In genomic region chr14:16364878-16365337, GRCm38 (mm10) we compare ENCODE assay signal across 8 mouse cellular contexts. TPM values are rescaled to one million over a fixed set of nuclear protein-coding genes. Genes with fewer than 3 reads are reported as not detected.
A peak's percentile ranks its signal among the peaks of the same experiment; 100 is the strongest.
DNase-seq lines count a peak whose midpoint lies in the region; ATAC-seq and TF ChIP-seq lines count a peak whose summit lies in the region.

TSS of gene Top2b (plus strand) at chr14:16365179.

- peak within 1 kb of the TSS; percentile 99 for H3K9ac ChIP-seq in forebrain, embryonic 16.5 days (replicated peaks; ENCODE audit: low read depth, low read length)
- peak within 1 kb of the TSS; percentile 95 for H3K9ac ChIP-seq in lung, embryonic 14.5 days

- H3K27me3 ChIP-seq in G1E (ENCODE audit: insufficient read depth, low read length): no peaks in the 10 kb centered on the region
- no peaks in the 10 kb centered on the region for H3K27me3 ChIP-seq in forebrain, embryonic 16.5 days (replicated peaks; ENCODE audit: control insufficient read depth, insufficient read depth, low read length)
- no peaks in the 10 kb centered on the region for H3K27me3 ChIP-seq in lung, embryonic 14.5 days (ENCODE audit: insufficient read depth, low read length)
- no peaks in the 10 kb centered on the region for H3K27me3 ChIP-seq in thymus, adult 2 months (ENCODE audit: control insufficient read depth, insufficient read depth, low read length)

- no peak for TF ChIP-seq CTCF in G1E (IDR thresholded peaks at IDR 0.05; ENCODE audit: low read depth, low read length)
- TF ChIP-seq CTCF in layer of hippocampus, adult 2 months (conservative IDR thresholded peaks at IDR 0.05): no peak
- TF ChIP-seq CTCF in lung, embryonic 14.5 days (IDR thresholded peaks at IDR 0.05; ENCODE audit: low read depth): no peak
- TF ChIP-seq CTCF in olfactory bulb, adult 2 months (IDR thresholded peaks at IDR 0.05; ENCODE audit: insufficient read depth, low read depth, low read length): no peak
- TF ChIP-seq CTCF in thymus, adult 2 months (IDR thresholded peaks at IDR 0.05; ENCODE audit: borderline replicate concordance, control insufficient read depth, extremely low read depth, insufficient read depth, low read length, poor library complexity): 0 out of 2 replicates have a peak, but pooled peaks have one; percentile 4

- intact Hi-C loops in heart, postnatal 36 days (cut with DNase I): loop anchor here (1.0 to 5.0 kb wide), 2 partner anchors 49 to 88 kb away; no protein-coding TSS in a partner anchor

- peak within 1 kb of the TSS; percentile 99 for H3K27ac ChIP-seq in forebrain, embryonic 16.5 days (ENCODE audit: low read length)
- peak within 1 kb of the TSS; percentile 100 for H3K27ac ChIP-seq in layer of hippocampus, adult 2 months
- peak within 1 kb of the TSS; percentile 98 for H3K27ac ChIP-seq in lung, embryonic 14.5 days (ENCODE audit: low read depth)
- peak within 1 kb of the TSS; percentile 99 for H3K27ac ChIP-seq in olfactory bulb, adult 2 months (ENCODE audit: insufficient read depth, low read depth, low read length)
- H3K27ac ChIP-seq in thymus, adult 2 months (ENCODE audit: control insufficient read depth, insufficient read depth, low read length): peak within 1 kb of the TSS; percentile 90

- under 1% methylated on average over 32 of the region's 32 CpGs for WGBS in forebrain, embryonic 16.5 days
- WGBS in lung, embryonic 14.5 days: under 1% methylated on average over 32 of the region's 32 CpGs
- under 1% methylated on average over 32 of the region's 32 CpGs for WGBS in olfactory bulb, adult 2 months
- under 1% methylated on average over 32 of the region's 32 CpGs for WGBS in thymus, adult 2 months

- peak; percentile 75 for TF ChIP-seq POLR2A in olfactory bulb, adult 2 months (IDR thresholded peaks at IDR 0.05; ENCODE audit: insufficient read depth, low read depth, low read length)
- TF ChIP-seq POLR2A in thymus, adult 2 months (IDR thresholded peaks at IDR 0.05; ENCODE audit: control insufficient read depth, extremely low read depth, insufficient read depth, low read length, poor library complexity): peak; percentile 90

- peaks cover 15% of the 10 kb centered on the region for H3K4me1 ChIP-seq in G1E (ENCODE audit: insufficient read depth, low read depth, low read length)
- peaks cover 24% of the 10 kb centered on the region for H3K4me1 ChIP-seq in forebrain, embryonic 16.5 days (replicated peaks; ENCODE audit: control insufficient read depth, insufficient read depth, low read length)
- H3K4me1 ChIP-seq in lung, embryonic 14.5 days (ENCODE audit: insufficient read depth): peaks cover 4% of the 10 kb centered on the region; the same call in 1 of the 2 replicates
- H3K4me1 ChIP-seq in olfactory bulb, adult 2 months (ENCODE audit: control insufficient read depth, insufficient read depth, low read length): 0 out of 2 replicates have a peak, but pooled peaks cover 2% of the 10 kb centered on the region
- H3K4me1 ChIP-seq in thymus, adult 2 months (replicated peaks; ENCODE audit: control insufficient read depth, insufficient read depth, low read length): peaks cover 3% of the 10 kb centered on the region; the same call in 1 of the 2 replicates

- no peaks in the 10 kb centered on the region for H3K9me3 ChIP-seq in G1E (replicated peaks)
- no peaks in the 10 kb centered on the region for H3K9me3 ChIP-seq in forebrain, embryonic 16.5 days (ENCODE audit: control insufficient read depth, low read length)
- H3K9me3 ChIP-seq in lung, embryonic 14.5 days (ENCODE audit: low read depth, low read length): no peaks in the 10 kb centered on the region

- peak; percentile 95 for ATAC-seq in G1E (ENCODE audit: extremely low read depth, insufficient number of reproducible peaks, low FRiP score, poor library complexity, severe bottlenecking)
- ATAC-seq in forebrain, embryonic 16.5 days: peak; percentile 98
- peak; percentile 100 for ATAC-seq in lung, embryonic 14.5 days (ENCODE audit: insufficient read depth)

- H3K36me3 ChIP-seq in G1E (replicated peaks): peaks cover 6% of the 10 kb centered on the region
- H3K36me3 ChIP-seq in forebrain, embryonic 16.5 days (ENCODE audit: control insufficient read depth, insufficient read depth): no peaks in the 10 kb centered on the region
- no peaks in the 10 kb centered on the region for H3K36me3 ChIP-seq in lung, embryonic 14.5 days (ENCODE audit: insufficient read depth)
- no peaks in the 10 kb centered on the region for H3K36me3 ChIP-seq in thymus, adult 2 months (ENCODE audit: control insufficient read depth, insufficient read depth, low read length)

- peak within 1 kb of the TSS; percentile 86 for H3K4me3 ChIP-seq in G1E (ENCODE audit: low read depth, low read length)
- H3K4me3 ChIP-seq in forebrain, embryonic 16.5 days (replicated peaks; ENCODE audit: low read length): peak within 1 kb of the TSS; percentile 96
- peak within 1 kb of the TSS; percentile 98 for H3K4me3 ChIP-seq in layer of hippocampus, adult 2 months
- H3K4me3 ChIP-seq in lung, embryonic 14.5 days (ENCODE audit: low read depth, low read length): peak within 1 kb of the TSS; percentile 87
- H3K4me3 ChIP-seq in olfactory bulb, adult 2 months (ENCODE audit: insufficient read depth, low read depth, low read length): peak within 1 kb of the TSS; percentile 95
- peak within 1 kb of the TSS; percentile 89 for H3K4me3 ChIP-seq in thymus, adult 2 months (ENCODE audit: control insufficient read depth, insufficient read depth, low read length)

- H3K4me2 ChIP-seq in forebrain, embryonic 16.5 days (ENCODE audit: low read length): peak within 1 kb of the TSS; percentile 70
- peak within 1 kb of the TSS; percentile 81 for H3K4me2 ChIP-seq in lung, embryonic 14.5 days

- DNase-seq in G1E (ENCODE audit: low spot score): peak; percentile 97
- peak; percentile 97 for DNase-seq in cerebellum, adult 18-20 months
- DNase-seq in heart, postnatal 36 days: peak; percentile 94 to 97
- peak; percentile 97 to 99 for DNase-seq in layer of hippocampus, adult 2 months (ENCODE audit: low spot score in 2 of 2)
- DNase-seq in lung, embryonic 14.5 days: peak; percentile 99
- peak; percentile 97 for DNase-seq in thymus, adult 2 months

RNA-seq across cellular contexts. Expression of gene Top2b, which starts in this region (rescaled TPM):
- total RNA-seq in G1E (2014; fragmentation: Nextera tagmentation) (256 and 347 TPM in 2 replicates), G1E (2017) (195 and 215 TPM in 2 replicates)
- polyA plus RNA-seq in G1E (2012): 14.8 and 17.7 TPM in 2 replicates
- 106 and 127 TPM in 2 replicates for polyA plus RNA-seq in forebrain, embryonic 16.5 days (2015; fragmentation: Nextera tagmentation; extraction: Ambion mirVana)
- total RNA-seq in heart, postnatal 36 days (2021): 10 to 100 TPM; 51.0 to 67.2 TPM
- total RNA-seq in layer of hippocampus, adult 2 months (2021): 10 to 100 TPM; 91.1 to 94.8 TPM
- polyA plus RNA-seq in lung, embryonic 14.5 days (2014; fragmentation: Nextera tagmentation; extraction: Ambion mirVana): 101 and 103 TPM in 2 replicates
- polyA plus RNA-seq in olfactory bulb, adult 2 months (2012; ENCODE audit: insufficient read depth, insufficient read length, low replicate concordance, missing spikeins): 567 TPM in 1 of 2 replicates, not detected in the other
- polyA plus RNA-seq in thymus, adult 2 months (2012; rRNA removed): 31.2 and 37.2 TPM in 2 replicates

Comparison
In these comparisons a context has a peak if more than half of its experiments do, and no peak if none do; other contexts are left out.
1. Peak in every context shown above with its lines: DNase-seq, ATAC-seq, H3K4me3 ChIP-seq and H3K27ac ChIP-seq.